Mouse (Mus musculus) myocyte (in vitro differentiated cells): Measurements from ENCODE around the gene BC051019.

Experiments used
- CEBPB ChIP-seq: IDR thresholded peaks from 2 replicates; pipeline ENCODE4 v1.6.1; 2011; ENCODE audit warnings: mild to moderate bottlenecking, moderate library complexity; ENCODE audit not compliant: poor library complexity, insufficient read depth, severe bottlenecking
- POLR2AphosphoS2 ChIP-seq: IDR thresholded peaks from one replicate; pipeline ENCODE4 v1.6.1; 2011; ENCODE audit warnings: low read depth, control low read depth; ENCODE audit not compliant: insufficient read length

DNA sequence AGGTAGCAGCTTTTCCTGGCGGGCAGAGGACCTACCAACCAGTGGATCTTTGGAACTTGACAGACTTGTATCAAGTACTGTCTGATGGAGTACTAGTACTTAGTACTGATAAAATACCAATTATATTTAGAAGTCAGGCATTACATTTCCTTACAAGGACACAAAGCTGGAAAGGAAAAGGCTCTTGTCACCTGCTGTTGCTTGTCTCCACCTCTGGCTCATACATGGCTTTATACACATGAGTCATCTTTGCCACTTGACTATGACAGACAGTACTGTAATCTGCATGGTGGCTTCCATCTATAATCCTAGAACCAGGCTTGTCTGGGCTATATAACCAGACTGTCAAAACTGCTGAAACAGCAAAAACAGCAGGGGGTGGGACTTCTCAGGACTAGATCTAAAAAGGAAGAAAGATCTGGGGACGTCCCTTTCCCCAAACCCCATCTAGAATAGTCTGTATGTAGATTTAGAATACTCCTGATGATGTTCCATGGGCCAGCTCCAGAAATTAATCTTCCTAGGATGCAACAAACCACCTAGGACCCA, 10.1 kb downstream of the BC051019 start:
- no peak for TF ChIP-seq CEBPB
- no peak for TF ChIP-seq POLR2AphosphoS2
